Mouse (Mus musculus): ENCODE results near the gene Nptn. TPM values are rescaled to one million over a fixed set of nuclear protein-coding genes. Genes with fewer than 3 reads are reported as not detected.

Nptn gene
- polyA plus RNA-seq, 1 experiment: 80.2 TPM

GRCm38 (mm10) chr9:58657735-58658512 is 75.9 kb downstream of the Nptn start:
- H3K27ac ChIP-seq (ENCODE audit: control insufficient read depth, insufficient read depth, low read depth, low read length): no peak overlapping the region
- H3K36me3 ChIP-seq (ENCODE audit: control insufficient read depth, insufficient read depth, low read length): no peaks in the 10 kb centered on the region
- no peaks in the 10 kb centered on the region for H3K27me3 ChIP-seq (ENCODE audit: control insufficient read depth, insufficient read depth, low read length)
- no peak for TF ChIP-seq CTCF (IDR thresholded peaks at IDR 0.05; ENCODE audit: control insufficient read depth, insufficient read depth, insufficient replicate concordance, low read depth, low read length)
- no peak for TF ChIP-seq POLR2A (IDR thresholded peaks at IDR 0.05; ENCODE audit: control insufficient read depth, low read depth, low read length)
- no peak overlapping the region for H3K4me3 ChIP-seq (ENCODE audit: control insufficient read depth, low read depth, low read length)
- H3K4me1 ChIP-seq (ENCODE audit: control insufficient read depth, insufficient read depth, low read length): no peaks in the 10 kb centered on the region

- no peak overlapping the region for H3K27ac ChIP-seq (ENCODE audit: control insufficient read depth, insufficient read depth, low read depth, low read length)
Measured at GRCm38 (mm10) chr9:58658596-58659309, 76.7 kb downstream of the Nptn start.

GRCm38 (mm10) chr9:58659331-58659730 is 77.3 kb downstream of the Nptn start:
- no peaks in the 10 kb centered on the region for H3K4me1 ChIP-seq (ENCODE audit: control insufficient read depth, insufficient read depth, low read length)
- H3K4me3 ChIP-seq (ENCODE audit: control insufficient read depth, low read depth, low read length): no peak overlapping the region
- no peaks in the 10 kb centered on the region for H3K36me3 ChIP-seq (ENCODE audit: control insufficient read depth, insufficient read depth, low read length)
- no peaks in the 10 kb centered on the region for H3K27me3 ChIP-seq (ENCODE audit: control insufficient read depth, insufficient read depth, low read length)
- H3K27ac ChIP-seq (ENCODE audit: control insufficient read depth, insufficient read depth, low read depth, low read length): no peak overlapping the region
- TF ChIP-seq CTCF (IDR thresholded peaks at IDR 0.05; ENCODE audit: control insufficient read depth, insufficient read depth, insufficient replicate concordance, low read depth, low read length) (no peak), POLR2A (IDR thresholded peaks at IDR 0.05; ENCODE audit: control insufficient read depth, low read depth, low read length) (no peak)

More at GRCm38 (mm10) chr9:58658596-58659309, 76.7 kb downstream of the Nptn start:
- Histone ChIP-seq H3K36me3 (ENCODE audit: control insufficient read depth, insufficient read depth, low read length) (no peaks in the 10 kb centered on the region), H3K4me1 (ENCODE audit: control insufficient read depth, insufficient read depth, low read length) (no peaks in the 10 kb centered on the region), H3K4me3 (ENCODE audit: control insufficient read depth, low read depth, low read length) (no peak overlapping the region), H3K27me3 (ENCODE audit: control insufficient read depth, insufficient read depth, low read length) (no peaks in the 10 kb centered on the region)
- no peak for TF ChIP-seq CTCF (IDR thresholded peaks at IDR 0.05; ENCODE audit: control insufficient read depth, insufficient read depth, insufficient replicate concordance, low read depth, low read length)
- no peak for TF ChIP-seq POLR2A (IDR thresholded peaks at IDR 0.05; ENCODE audit: control insufficient read depth, low read depth, low read length)

GRCm38 (mm10) chr9:58659989-58660388 is 77.9 kb downstream of the Nptn start:
- TF ChIP-seq POLR2A (IDR thresholded peaks at IDR 0.05; ENCODE audit: control insufficient read depth, low read depth, low read length) (no peak), CTCF (IDR thresholded peaks at IDR 0.05; ENCODE audit: control insufficient read depth, insufficient read depth, insufficient replicate concordance, low read depth, low read length) (no peak)
- Histone ChIP-seq H3K27me3 (ENCODE audit: control insufficient read depth, insufficient read depth, low read length) (no peaks in the 10 kb centered on the region), H3K27ac (ENCODE audit: control insufficient read depth, insufficient read depth, low read depth, low read length) (no peak overlapping the region), H3K36me3 (ENCODE audit: control insufficient read depth, insufficient read depth, low read length) (no peaks in the 10 kb centered on the region), H3K4me1 (ENCODE audit: control insufficient read depth, insufficient read depth, low read length) (no peaks in the 10 kb centered on the region), H3K4me3 (ENCODE audit: control insufficient read depth, low read depth, low read length) (no peak overlapping the region)

- Histone ChIP-seq H3K4me1 (ENCODE audit: control insufficient read depth, insufficient read depth, low read length) (no peaks in the 10 kb centered on the region), H3K4me3 (ENCODE audit: control insufficient read depth, low read depth, low read length) (no peak overlapping the region), H3K27me3 (ENCODE audit: control insufficient read depth, insufficient read depth, low read length) (no peaks in the 10 kb centered on the region), H3K36me3 (ENCODE audit: control insufficient read depth, insufficient read depth, low read length) (no peaks in the 10 kb centered on the region), H3K27ac (ENCODE audit: control insufficient read depth, insufficient read depth, low read depth, low read length) (no peak overlapping the region)
- no peak for TF ChIP-seq CTCF (IDR thresholded peaks at IDR 0.05; ENCODE audit: control insufficient read depth, insufficient read depth, insufficient replicate concordance, low read depth, low read length)
- no peak for TF ChIP-seq POLR2A (IDR thresholded peaks at IDR 0.05; ENCODE audit: control insufficient read depth, low read depth, low read length)
Measured at GRCm38 (mm10) chr9:58660673-58661072, 78.6 kb downstream of the Nptn start.

- no peaks in the 10 kb centered on the region for H3K4me1 ChIP-seq (ENCODE audit: control insufficient read depth, insufficient read depth, low read length)
- no peak for TF ChIP-seq POLR2A (IDR thresholded peaks at IDR 0.05; ENCODE audit: control insufficient read depth, low read depth, low read length)
- no peak for TF ChIP-seq CTCF (IDR thresholded peaks at IDR 0.05; ENCODE audit: control insufficient read depth, insufficient read depth, insufficient replicate concordance, low read depth, low read length)
- no peaks in the 10 kb centered on the region for H3K27me3 ChIP-seq (ENCODE audit: control insufficient read depth, insufficient read depth, low read length)
- no peaks in the 10 kb centered on the region for H3K36me3 ChIP-seq (ENCODE audit: control insufficient read depth, insufficient read depth, low read length)
- H3K27ac ChIP-seq (ENCODE audit: control insufficient read depth, insufficient read depth, low read depth, low read length): no peak overlapping the region
- no peak overlapping the region for H3K4me3 ChIP-seq (ENCODE audit: control insufficient read depth, low read depth, low read length)
Measured at GRCm38 (mm10) chr9:58662007-58662406, 80.0 kb downstream of the Nptn start.

GRCm38 (mm10) chr9:58662791-58663190 is 80.8 kb downstream of the Nptn start:
- H3K27ac ChIP-seq (ENCODE audit: control insufficient read depth, insufficient read depth, low read depth, low read length): no peak overlapping the region
- no peak overlapping the region for H3K4me3 ChIP-seq (ENCODE audit: control insufficient read depth, low read depth, low read length)
- H3K4me1 ChIP-seq (ENCODE audit: control insufficient read depth, insufficient read depth, low read length): no peaks in the 10 kb centered on the region
- no peaks in the 10 kb centered on the region for H3K36me3 ChIP-seq (ENCODE audit: control insufficient read depth, insufficient read depth, low read length)
- no peaks in the 10 kb centered on the region for H3K27me3 ChIP-seq (ENCODE audit: control insufficient read depth, insufficient read depth, low read length)
- no peak for TF ChIP-seq CTCF (IDR thresholded peaks at IDR 0.05; ENCODE audit: control insufficient read depth, insufficient read depth, insufficient replicate concordance, low read depth, low read length)
- no peak for TF ChIP-seq POLR2A (IDR thresholded peaks at IDR 0.05; ENCODE audit: control insufficient read depth, low read depth, low read length)

All from testis, adult 2 months (tissue).